Mouse (Mus musculus) natural killer cell, adult 2 months (primary cell): Measurements from ENCODE around the gene Pde4dip.
A peak's percentile ranks its signal among the peaks of the same experiment; 100 is the strongest.

ENCODE experiments used
- DNase-seq, 2 experiments: peaks; one replicate each; pipeline ENCODE4 v3.0.0; 2022; ENCODE audit warnings: low spot score in 2 of 2

Gene Pde4dip

GRCm38 (mm10) chr3:97686372-97687117, 202.0 kb downstream of the Pde4dip start:
- no peak for DNase-seq

GRCm38 (mm10) chr3:97683560-97684195, 204.8 kb downstream of the Pde4dip start:
- no peak for DNase-seq

GRCm38 (mm10) chr3:97682576-97682975, 205.9 kb downstream of the Pde4dip start:
- no peak for DNase-seq

- no peak for DNase-seq
Measured at GRCm38 (mm10) chr3:97682159-97682502, 206.4 kb downstream of the Pde4dip start.

GRCm38 (mm10) chr3:97681321-97682158, 207.0 kb downstream of the Pde4dip start:
- peak; percentile 57 to 74 for DNase-seq

- DNase-seq: peak; percentile 80 to 86
Measured at GRCm38 (mm10) chr3:97680631-97681320, 207.7 kb downstream of the Pde4dip start.

- DNase-seq: no peak
Measured at GRCm38 (mm10) chr3:97678416-97678815, 210.1 kb downstream of the Pde4dip start.

GRCm38 (mm10) chr3:97676126-97676525, 212.4 kb downstream of the Pde4dip start:
- DNase-seq: no peak

- DNase-seq: no peak
Measured at GRCm38 (mm10) chr3:97674644-97675110, 213.8 kb downstream of the Pde4dip start, which contains the start of gene Gm17651. TSS of gene Gm17651 (minus strand) at chr3:97674694.

- DNase-seq: no peak
Measured at GRCm38 (mm10) chr3:97667093-97667675, 221.3 kb downstream of the Pde4dip start.

- DNase-seq: no peak
Measured at GRCm38 (mm10) chr3:97666154-97666553, 222.4 kb downstream of the Pde4dip start.

GRCm38 (mm10) chr3:97665525-97665924, 223.0 kb downstream of the Pde4dip start:
- no peak for DNase-seq

GRCm38 (mm10) chr3:97661206-97661605, 227.3 kb downstream of the Pde4dip start:
- no peak for DNase-seq

GRCm38 (mm10) chr3:97659746-97660145, 228.8 kb downstream of the Pde4dip start:
- DNase-seq: no peak

- DNase-seq: no peak
Measured at GRCm38 (mm10) chr3:97658426-97659193, 229.9 kb downstream of the Pde4dip start.

- DNase-seq: peak; percentile 98 to 99
Measured at GRCm38 (mm10) chr3:97657655-97658411, 230.7 kb downstream of the Pde4dip start, which contains the start of gene Prkab2. TSS of gene Prkab2 (plus strand) at chr3:97658193.

GRCm38 (mm10) chr3:97654901-97655300, 233.6 kb downstream of the Pde4dip start:
- DNase-seq: peak; percentile 24 to 49

GRCm38 (mm10) chr3:97653781-97654180, 234.7 kb downstream of the Pde4dip start:
- DNase-seq: no peak

GRCm38 (mm10) chr3:97651604-97652003, 236.9 kb downstream of the Pde4dip start:
- no peak for DNase-seq

- DNase-seq: no peak
Measured at GRCm38 (mm10) chr3:97649469-97649868, 239.0 kb downstream of the Pde4dip start.
